Mouse (Mus musculus): Measurements from ENCODE around the gene Pgpep1l. TPM values are rescaled to one million over a fixed set of nuclear protein-coding genes. Genes with fewer than 3 reads are reported as not detected.
A peak's percentile ranks its signal among the peaks of the same experiment; 100 is the strongest.
"Not testable (repeated sequence)": the region's sequence is repeated elsewhere in the genome, so short reads cannot be mapped to it uniquely, and the experiment has no call there.

Gene Pgpep1l
- polyA plus RNA-seq, 1 experiment: 0.79 TPM

DNA sequence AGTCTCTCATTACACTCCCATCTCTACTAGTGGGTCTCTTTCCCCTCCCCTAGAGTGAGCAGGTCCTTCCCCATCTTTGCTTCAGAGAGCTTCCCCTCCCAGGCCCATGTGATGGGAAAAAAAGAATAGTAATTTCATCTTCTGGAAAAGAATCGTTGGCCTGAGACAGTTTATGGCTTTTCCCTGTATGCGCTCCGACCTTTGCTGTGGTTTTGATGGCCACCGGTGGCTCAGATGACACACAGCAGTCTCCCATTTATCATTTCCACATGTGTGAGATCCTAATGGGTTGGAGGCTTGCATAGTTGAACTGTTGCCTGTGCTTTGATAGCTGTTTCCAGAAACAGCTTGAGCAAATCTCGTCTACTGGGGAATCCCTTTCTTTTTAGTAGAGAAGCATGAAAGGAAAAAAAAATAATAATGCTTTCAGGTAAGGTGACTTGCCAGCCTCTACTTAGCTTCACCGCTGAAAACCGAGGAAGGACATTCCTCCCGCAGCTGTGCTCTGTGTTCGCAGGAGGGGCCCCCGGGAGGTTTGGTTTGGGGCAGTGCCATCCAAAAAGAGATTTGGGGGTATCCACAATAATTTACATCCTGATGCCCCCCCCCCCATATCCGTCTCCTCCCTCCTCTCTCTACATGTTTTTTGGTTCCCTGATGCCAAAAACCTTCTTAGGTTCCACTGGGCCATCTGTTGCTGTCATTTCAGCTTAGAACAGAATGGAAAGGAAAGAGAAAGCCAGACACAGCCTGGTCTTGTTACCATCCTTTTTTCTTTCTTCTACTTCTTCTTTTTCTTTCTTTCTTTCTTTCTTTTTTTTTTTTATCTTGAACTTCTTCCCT, 13.2 kb upstream of the Pgpep1l start:
- H3K27ac ChIP-seq (ENCODE audit: insufficient read depth, low read length): no peak overlapping the region
- no peak overlapping the region for H3K4me3 ChIP-seq (ENCODE audit: insufficient read depth, low read length)
- no peaks in the 10 kb centered on the region for H3K4me1 ChIP-seq (ENCODE audit: control insufficient read depth, insufficient read depth, low read length)
- TF ChIP-seq POLR2A (IDR thresholded peaks at IDR 0.05; ENCODE audit: extremely low read depth, insufficient read depth, low read length) (no peak), CTCF (IDR thresholded peaks at IDR 0.05; ENCODE audit: extremely low read depth, insufficient read depth, low read length) (no peak)

DNA sequence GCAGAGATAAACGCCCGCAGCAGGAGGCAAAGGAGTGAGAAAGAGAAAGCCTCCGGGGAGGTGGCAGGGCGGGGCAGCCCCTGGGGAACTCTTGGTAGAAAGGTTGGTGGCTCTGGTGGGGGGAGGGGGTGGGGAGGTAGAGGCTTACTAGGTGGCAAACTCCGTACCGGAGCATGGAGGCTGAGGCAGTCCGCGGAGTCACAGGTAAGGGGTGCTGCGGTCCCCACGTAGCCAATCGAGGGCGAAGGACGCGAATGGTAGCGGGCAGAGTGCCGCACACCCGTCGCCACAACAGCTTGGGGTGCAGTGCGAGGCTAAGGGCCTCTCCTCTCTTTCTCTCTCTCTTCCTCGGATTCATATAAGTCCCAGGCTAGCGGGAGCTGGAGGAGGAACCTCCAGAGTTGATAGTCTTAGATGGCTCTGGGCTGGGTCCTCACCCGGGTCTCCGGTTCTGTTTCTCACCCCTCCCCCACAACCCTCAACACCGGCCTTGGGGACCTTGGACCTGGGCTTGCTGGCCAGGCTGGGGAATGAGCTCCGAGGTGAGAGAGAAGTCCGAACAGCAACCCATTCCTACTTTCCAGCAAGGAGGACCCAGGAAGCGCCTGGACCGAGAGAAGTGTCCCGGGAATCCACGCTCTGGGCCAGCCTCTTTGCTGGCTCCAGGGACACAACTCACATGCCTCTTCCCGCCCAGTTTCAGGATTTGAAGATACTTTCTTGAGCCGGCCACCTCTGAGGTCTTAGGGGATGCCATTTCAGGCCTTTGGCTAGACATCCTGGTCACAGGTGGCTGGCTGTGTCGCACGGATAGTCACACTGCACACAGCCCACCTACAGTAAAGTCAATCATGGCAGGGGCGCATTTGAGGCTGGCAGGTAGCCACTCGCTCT, 12.1 kb upstream of the Pgpep1l start:
- H3K4me1 ChIP-seq (ENCODE audit: control insufficient read depth, insufficient read depth, low read length): no peaks in the 10 kb centered on the region
- 0 out of 2 replicates have a peak overlapping the region, but pooled peaks have one; percentile 10 for H3K4me3 ChIP-seq (ENCODE audit: insufficient read depth, low read length)
- no peak overlapping the region for H3K27ac ChIP-seq (ENCODE audit: insufficient read depth, low read length)
- TF ChIP-seq CTCF (IDR thresholded peaks at IDR 0.05; ENCODE audit: extremely low read depth, insufficient read depth, low read length): no peak
- TF ChIP-seq POLR2A (IDR thresholded peaks at IDR 0.05; ENCODE audit: extremely low read depth, insufficient read depth, low read length): no peak

DNA sequence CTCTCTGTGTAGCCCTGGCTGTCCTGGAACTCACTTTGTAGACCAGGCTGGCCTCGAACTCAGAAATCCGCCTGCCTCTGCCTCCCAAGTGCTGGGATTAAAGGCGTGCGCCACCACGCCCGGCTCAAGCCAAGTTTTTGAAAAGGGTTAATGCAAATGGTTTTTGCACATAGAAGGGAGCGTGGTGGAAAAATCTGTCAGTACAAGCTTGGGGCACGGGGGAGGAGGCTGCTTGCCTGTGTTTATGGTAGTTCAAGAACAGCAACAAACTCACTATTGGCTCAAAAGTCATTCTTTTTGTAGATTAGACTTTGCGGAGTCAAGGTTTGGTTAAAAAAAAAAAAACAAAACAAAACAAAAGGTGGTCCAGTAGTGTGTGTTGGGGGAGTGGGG, 11.4 kb upstream of the Pgpep1l start:
- not testable (repeated sequence) for H3K4me1 ChIP-seq (ENCODE audit: control insufficient read depth, insufficient read depth, low read length); H3K4me3 ChIP-seq (ENCODE audit: insufficient read depth, low read length)

DNA sequence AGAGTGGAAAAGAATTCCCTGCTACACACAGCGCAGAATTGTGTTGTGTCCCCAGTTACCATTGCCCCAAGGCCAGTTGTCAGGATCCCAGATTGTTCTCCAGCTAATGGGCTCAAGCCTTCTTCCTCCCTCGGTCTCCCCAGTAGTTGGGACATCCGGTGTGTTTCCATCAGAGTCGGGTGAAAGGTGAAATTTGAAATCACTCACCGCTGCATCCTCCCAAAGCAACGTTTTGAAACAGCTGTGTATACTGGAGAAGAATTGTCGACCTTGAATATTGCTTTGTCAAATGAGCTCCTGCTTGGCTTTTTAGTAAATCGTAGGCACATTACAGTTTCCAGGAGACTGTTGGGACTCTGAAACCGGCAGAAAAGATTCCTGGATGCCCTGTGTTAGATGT, 10.9 kb upstream of the Pgpep1l start:
- Histone ChIP-seq H3K4me3 (ENCODE audit: insufficient read depth, low read length) (no peak overlapping the region), H3K4me1 (ENCODE audit: control insufficient read depth, insufficient read depth, low read length) (no peaks in the 10 kb centered on the region), H3K27ac (ENCODE audit: insufficient read depth, low read length) (no peak overlapping the region)
- no peak for TF ChIP-seq CTCF (IDR thresholded peaks at IDR 0.05; ENCODE audit: extremely low read depth, insufficient read depth, low read length)
- TF ChIP-seq POLR2A (IDR thresholded peaks at IDR 0.05; ENCODE audit: extremely low read depth, insufficient read depth, low read length): no peak

More for the DNA sequence above, 11.4 kb upstream of the Pgpep1l start:
- not testable (repeated sequence) for H3K27ac ChIP-seq (ENCODE audit: insufficient read depth, low read length)

DNA sequence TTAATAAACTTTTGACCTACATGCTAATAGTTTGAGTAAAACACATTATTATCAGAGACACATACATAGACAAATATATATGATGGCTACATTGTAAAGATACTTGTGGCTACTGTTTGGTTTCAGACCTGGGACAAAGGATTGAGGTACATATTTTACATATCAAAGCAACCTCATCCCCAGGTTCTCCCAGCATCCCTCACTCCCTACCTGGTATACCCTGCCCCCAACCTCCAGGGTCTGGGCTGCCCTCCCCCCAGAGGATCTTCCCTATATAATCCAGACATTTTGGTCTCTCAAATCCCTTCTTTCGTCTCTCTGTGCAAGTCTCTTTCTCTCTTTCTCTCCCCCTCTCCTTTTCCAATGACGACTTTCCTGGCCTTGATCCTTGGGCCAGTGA, 10.2 kb upstream of the Pgpep1l start:
- H3K27ac ChIP-seq (ENCODE audit: insufficient read depth, low read length): no peak overlapping the region
- no peaks in the 10 kb centered on the region for H3K4me1 ChIP-seq (ENCODE audit: control insufficient read depth, insufficient read depth, low read length)
- no peak overlapping the region for H3K4me3 ChIP-seq (ENCODE audit: insufficient read depth, low read length)
- no peak for TF ChIP-seq POLR2A (IDR thresholded peaks at IDR 0.05; ENCODE audit: extremely low read depth, insufficient read depth, low read length)
- no peak for TF ChIP-seq CTCF (IDR thresholded peaks at IDR 0.05; ENCODE audit: extremely low read depth, insufficient read depth, low read length)

DNA sequence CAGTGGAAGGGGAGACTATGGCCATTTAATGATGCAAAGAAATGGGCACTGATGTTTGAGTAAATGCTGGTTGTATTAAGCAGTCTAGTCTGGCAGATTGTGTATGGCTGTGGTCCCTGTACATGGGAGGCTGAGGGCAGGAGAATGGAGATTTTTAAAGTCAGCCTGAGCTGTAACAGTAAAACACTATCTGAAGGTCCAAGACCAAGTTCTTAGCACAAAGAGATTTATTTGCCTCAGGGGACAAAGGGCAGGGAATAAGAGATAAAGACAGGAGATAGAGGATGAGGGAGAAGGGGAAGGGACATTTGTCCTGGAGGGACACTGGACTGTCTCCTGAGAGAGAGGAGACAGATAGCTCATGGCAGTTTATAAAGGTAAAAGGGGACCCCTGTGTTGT, 9.5 kb upstream of the Pgpep1l start, which contains the start of gene Fam169b:
Fam169b (plus strand) TSS at position 325 of the 400 bp plus-strand sequence.
- TF ChIP-seq CTCF (IDR thresholded peaks at IDR 0.05; ENCODE audit: extremely low read depth, insufficient read depth, low read length) (no peak), POLR2A (IDR thresholded peaks at IDR 0.05; ENCODE audit: extremely low read depth, insufficient read depth, low read length) (no peak)
- H3K4me1 ChIP-seq (ENCODE audit: control insufficient read depth, insufficient read depth, low read length): no peaks in the 10 kb centered on the region
- H3K27ac ChIP-seq (ENCODE audit: insufficient read depth, low read length): no peak within 1 kb of the TSS
- H3K4me3 ChIP-seq (ENCODE audit: insufficient read depth, low read length): no peak within 1 kb of the TSS

DNA sequence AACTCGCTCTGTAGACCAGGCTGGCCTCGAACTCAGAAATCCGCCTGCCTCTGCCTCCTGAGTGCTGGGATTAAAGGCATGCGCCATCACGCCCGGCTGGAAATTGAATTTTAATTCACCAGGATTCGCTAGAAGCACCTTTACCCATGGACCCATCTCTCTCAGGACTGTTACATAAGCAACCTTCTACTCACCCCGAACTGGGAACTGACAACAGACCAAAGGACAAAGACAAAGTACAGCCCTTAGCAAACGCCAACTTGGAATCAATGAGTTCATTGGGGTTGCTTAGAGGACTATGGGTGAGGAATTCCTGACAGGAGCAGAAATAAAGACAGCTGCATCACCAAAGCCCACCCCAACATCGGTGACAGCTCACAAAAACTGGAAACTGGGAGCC, 8.6 kb upstream of the Pgpep1l start:
- no peak overlapping the region for H3K4me3 ChIP-seq (ENCODE audit: insufficient read depth, low read length)
- TF ChIP-seq CTCF (IDR thresholded peaks at IDR 0.05; ENCODE audit: extremely low read depth, insufficient read depth, low read length) (no peak), POLR2A (IDR thresholded peaks at IDR 0.05; ENCODE audit: extremely low read depth, insufficient read depth, low read length) (no peak)

DNA sequence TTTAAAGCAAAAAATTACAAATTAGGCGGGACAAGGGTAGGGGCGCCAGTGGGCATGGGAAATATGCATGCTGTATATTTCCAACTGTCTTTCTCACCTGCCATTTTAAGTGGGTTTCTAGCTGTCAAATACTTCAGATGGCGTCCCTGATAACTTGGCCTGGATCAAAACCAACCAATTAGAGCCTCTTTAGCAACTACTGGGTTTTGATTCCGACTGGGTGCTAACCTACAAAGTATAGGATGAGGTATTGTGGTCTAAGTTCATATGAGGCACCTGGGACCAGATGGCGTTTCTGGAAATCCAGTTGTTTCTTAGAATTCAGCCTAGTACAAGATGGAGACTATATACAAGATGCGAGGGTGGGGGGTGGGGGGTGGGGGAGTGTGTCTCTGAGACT, 7.8 kb upstream of the Pgpep1l start:
- no peak overlapping the region for H3K27ac ChIP-seq (ENCODE audit: insufficient read depth, low read length)
- no peak overlapping the region for H3K4me3 ChIP-seq (ENCODE audit: insufficient read depth, low read length)
- no peaks in the 10 kb centered on the region for H3K4me1 ChIP-seq (ENCODE audit: control insufficient read depth, insufficient read depth, low read length)
- TF ChIP-seq CTCF (IDR thresholded peaks at IDR 0.05; ENCODE audit: extremely low read depth, insufficient read depth, low read length) (no peak), POLR2A (IDR thresholded peaks at IDR 0.05; ENCODE audit: extremely low read depth, insufficient read depth, low read length) (no peak)

More for the DNA sequence above, 8.6 kb upstream of the Pgpep1l start:
- Histone ChIP-seq H3K4me1 (ENCODE audit: control insufficient read depth, insufficient read depth, low read length) (no peaks in the 10 kb centered on the region), H3K27ac (ENCODE audit: insufficient read depth, low read length) (no peak overlapping the region)

DNA sequence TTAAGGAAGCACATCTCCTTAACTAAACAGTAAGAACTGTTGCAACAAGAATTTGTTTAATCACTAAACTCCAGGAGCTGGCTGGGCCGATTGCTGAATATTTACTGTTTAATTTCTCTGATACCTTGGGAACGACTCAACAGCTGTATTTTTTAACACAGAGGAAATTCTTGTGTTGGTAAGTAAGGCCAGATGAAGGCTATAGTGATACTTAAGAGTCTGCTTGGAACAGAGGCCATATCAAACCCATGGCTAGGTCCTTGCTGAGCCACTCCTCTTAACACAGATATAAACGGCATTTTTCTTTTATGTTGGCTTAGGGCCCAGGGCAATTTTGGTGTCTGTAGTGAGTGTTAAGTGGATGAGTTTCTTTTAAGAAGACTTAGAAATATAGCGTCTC, 6.5 kb upstream of the Pgpep1l start:
- no peak for TF ChIP-seq POLR2A (IDR thresholded peaks at IDR 0.05; ENCODE audit: extremely low read depth, insufficient read depth, low read length)
- TF ChIP-seq CTCF (IDR thresholded peaks at IDR 0.05; ENCODE audit: extremely low read depth, insufficient read depth, low read length): no peak
- Histone ChIP-seq H3K27ac (ENCODE audit: insufficient read depth, low read length) (no peak overlapping the region), H3K4me3 (ENCODE audit: insufficient read depth, low read length) (no peak overlapping the region), H3K4me1 (ENCODE audit: control insufficient read depth, insufficient read depth, low read length) (no peaks in the 10 kb centered on the region)

Measured in cortical plate, adult 2 months (tissue).